Mouse (Mus musculus): ENCODE measurements around the gene Nudcd2.
A peak's percentile ranks its signal among the peaks of the same experiment; 100 is the strongest.

- TF ChIP-seq POLR2A (IDR thresholded peaks at IDR 0.05; ENCODE audit: extremely low read depth, insufficient read depth, low read length) (peak; percentile 43; the same call in 1 of the 2 replicates), CTCF (IDR thresholded peaks at IDR 0.05; ENCODE audit: extremely low read depth, insufficient read depth, low read length) (no peak)
Measured at GRCm38 (mm10) chr11:40733339-40734174, at the start of gene Nudcd2, which contains the start of gene Hmmr.
